In genomic region chr1:151303265-151303664, GRCm38 (mm10) we compare ENCODE assay signal across 25 mouse cellular contexts. TPM values are rescaled to one million over a fixed set of nuclear protein-coding genes. Genes with fewer than 3 reads are reported as not detected.
DNase-seq lines count a peak whose midpoint lies in the region; ATAC-seq and TF ChIP-seq lines count a peak whose summit lies in the region.
"Had no signal": no experiment of that assay in that cellular context is flagged by ENCODE, and none has a peak within 500 bp of the region (broad histone marks: within the 10 kb centered on the region; RNA-seq: fewer than 3 reads in every experiment).

No protein-coding gene starts in this region.

- H3K4me2 ChIP-seq in kidney, embryonic 14.5 days (replicated peaks; ENCODE audit: low read depth, low read length): no peak overlapping the region
- H3K4me2 ChIP-seq in stomach, postnatal 0 days (replicated peaks; ENCODE audit: low read depth): no peak overlapping the region
- H3K4me2 ChIP-seq: embryonic facial prominence, embryonic 12.5 days; forebrain, embryonic 12.5 days had no signal

- no peak for TF ChIP-seq CTCF in stomach, postnatal 0 days (IDR thresholded peaks at IDR 0.05; ENCODE audit: low read depth)

- H3K36me3 ChIP-seq in kidney, embryonic 14.5 days (ENCODE audit: control insufficient read depth, insufficient read depth, low read length): no peaks in the 10 kb centered on the region
- no peaks in the 10 kb centered on the region for H3K36me3 ChIP-seq in forebrain, embryonic 10.5 days (replicated peaks)
- no peaks in the 10 kb centered on the region for H3K36me3 ChIP-seq in stomach, postnatal 0 days (ENCODE audit: control insufficient read depth, insufficient read depth, low read length)
- H3K36me3 ChIP-seq: embryonic facial prominence, embryonic 10.5 days; embryonic facial prominence, embryonic 12.5 days; forebrain, embryonic 12.5 days; G1E had no signal

- no peak overlapping the region for H3K27ac ChIP-seq in kidney, embryonic 14.5 days (ENCODE audit: low read depth, low read length)
- no peak overlapping the region for H3K27ac ChIP-seq in forebrain, embryonic 10.5 days
- no peak overlapping the region for H3K27ac ChIP-seq in stomach, postnatal 0 days (replicated peaks)
- H3K27ac ChIP-seq: embryonic facial prominence, embryonic 10.5 days; embryonic facial prominence, embryonic 12.5 days; forebrain, embryonic 12.5 days had no signal

- no peak for TF ChIP-seq EP300 in stomach, postnatal 0 days (optimal IDR thresholded peaks at IDR 0.05)

- no peaks in the 10 kb centered on the region for H3K27me3 ChIP-seq in kidney, embryonic 14.5 days (ENCODE audit: control insufficient read depth, insufficient read depth, low read length)
- no peaks in the 10 kb centered on the region for H3K27me3 ChIP-seq in forebrain, embryonic 10.5 days (ENCODE audit: poor library complexity, severe bottlenecking)
- H3K27me3 ChIP-seq in stomach, postnatal 0 days (ENCODE audit: control insufficient read depth, insufficient read depth, low read length): no peaks in the 10 kb centered on the region
- H3K27me3 ChIP-seq: CH12.LX; embryonic facial prominence, embryonic 12.5 days; forebrain, embryonic 12.5 days; Patski had no signal

- H3K9me3 ChIP-seq in kidney, embryonic 14.5 days (ENCODE audit: control insufficient read depth, low read length): no peaks in the 10 kb centered on the region
- H3K9me3 ChIP-seq in forebrain, embryonic 10.5 days: no peaks in the 10 kb centered on the region
- H3K9me3 ChIP-seq in stomach, postnatal 0 days (ENCODE audit: control insufficient read depth, low read length): no peaks in the 10 kb centered on the region
- H3K9me3 ChIP-seq: embryonic facial prominence, embryonic 10.5 days; embryonic facial prominence, embryonic 12.5 days; forebrain, embryonic 12.5 days; G1E had no signal

- no peak overlapping the region for H3K4me3 ChIP-seq in kidney, embryonic 14.5 days (ENCODE audit: low read length)
- H3K4me3 ChIP-seq in forebrain, embryonic 10.5 days: no peak overlapping the region
- no peak overlapping the region for H3K4me3 ChIP-seq in stomach, postnatal 0 days (ENCODE audit: low read depth, low read length)
- H3K4me3 ChIP-seq: embryonic facial prominence, embryonic 10.5 days; embryonic facial prominence, embryonic 12.5 days; forebrain, embryonic 12.5 days had no signal

- no peaks in the 10 kb centered on the region for H3K4me1 ChIP-seq in kidney, embryonic 14.5 days (ENCODE audit: control insufficient read depth, insufficient read depth, low read length)
- H3K4me1 ChIP-seq in forebrain, embryonic 10.5 days: no peaks in the 10 kb centered on the region
- H3K4me1 ChIP-seq in stomach, postnatal 0 days (replicated peaks; ENCODE audit: control insufficient read depth, insufficient read depth): no peaks in the 10 kb centered on the region
- H3K4me1 ChIP-seq: embryonic facial prominence, embryonic 10.5 days; embryonic facial prominence, embryonic 12.5 days; forebrain, embryonic 12.5 days had no signal

- no peak overlapping the region for H3K9ac ChIP-seq in kidney, embryonic 14.5 days (ENCODE audit: low read depth, low read length)
- H3K9ac ChIP-seq in stomach, postnatal 0 days (ENCODE audit: low read length): no peak overlapping the region
- H3K9ac ChIP-seq: embryonic facial prominence, embryonic 12.5 days; forebrain, embryonic 12.5 days had no signal

- no peak for DNase-seq in kidney, postnatal 4 days
- DNase-seq in 3T3-L1 (ENCODE audit: low read depth, low spot score): peak; percentile 63
- DNase-seq in NIH3T3 (ENCODE audit: low read depth): peak; percentile 30
- DNase-seq in forebrain, embryonic 10.5 days (ENCODE audit: extremely low spot score, low spot score): no peak
- no peak for DNase-seq in stomach, postnatal 0 days (ENCODE audit: low spot score)
- DNase-seq: adrenal gland, adult 8-10 months; adrenal gland, postnatal 14 days; adrenal gland, postnatal 36 days; B cell, adult 2 months; cerebellum, adult 11-12 months; cerebellum, adult 2 months; cerebellum, adult 9-10 months; cerebellum, postnatal 10 days; cerebellum, postnatal 25 days had no signal

- peak; percentile 63; the same call in 1 of the 2 replicates for ATAC-seq in kidney, embryonic 14.5 days (ENCODE audit: low FRiP score, low TSS enrichment)
- ATAC-seq in stomach, postnatal 0 days (ENCODE audit: low FRiP score, low TSS enrichment): no peak
- ATAC-seq: activated CD4-positive, CD25-positive, alpha-beta regulatory T cell, adult 4 months; CD4-positive, CD25-positive, alpha-beta regulatory T cell, adult 4 months; forebrain, embryonic 14.5 days; forebrain, embryonic 16.5 days; Patski had no signal

RNA-seq across cellular contexts. Expression of gene Ivns1abp, which starts 41.0 kb away (rescaled TPM):
- 208 and 414 TPM in 2 replicates for polyA plus RNA-seq in kidney, embryonic 14.5 days (2014; fragmentation: Nextera tagmentation; extraction: Ambion mirVana)
- 442 and 458 TPM in 2 replicates for polyA plus RNA-seq in forebrain, embryonic 10.5 days (2016; fragmentation: Nextera tagmentation; extraction: Ambion mirVana)
- 92.8 and 97.5 TPM in 2 replicates for polyA plus RNA-seq in stomach, postnatal 0 days (2015; fragmentation: Nextera tagmentation; extraction: Ambion mirVana)

Comparison
In these comparisons a context has a peak if more than half of its experiments do, and no peak if none do; other contexts are left out.
1. DNase-seq: peak in 3T3-L1 (single experiment) and NIH3T3 (single experiment); none in kidney, postnatal 4 days (0 of 2), forebrain, embryonic 10.5 days (single experiment) and stomach, postnatal 0 days (single experiment).